Mouse (Mus musculus) limb, embryonic 11.5 days (tissue): ENCODE results near the gene Pcbd1. TPM values are rescaled to one million over a fixed set of nuclear protein-coding genes. Genes with fewer than 3 reads are reported as not detected.

Experiments
- ATAC-seq: fragments of 200-750 bp; cut with Nextera tagmentation; 2 replicates; pipeline ENCODE4 v1.8.0; 2017; ENCODE audit warnings: low read depth; ENCODE audit not compliant: insufficient number of reproducible peaks, low FRiP score, low TSS enrichment
- DNase-seq: peaks from one replicate; pipeline ENCODE4 v3.0.0-alpha.2; 2015; ENCODE audit warnings: low spot score
- H3K27ac ChIP-seq: fragments of 300-500 bp; sonication (generic); replicated peaks from 2 replicates; pipeline ENCODE4 v1.5.1; 2014; ENCODE audit warnings: low read depth, mild to moderate bottlenecking, low read length
- H3K27me3 ChIP-seq: fragments of 300-500 bp; sonication (generic); 2 replicates; pipeline ENCODE4 v1.6.1; 2014; ENCODE audit warnings: mild to moderate bottlenecking, low read length, mixed read lengths; ENCODE audit not compliant: control insufficient read depth, insufficient read depth
- H3K36me3 ChIP-seq: fragments of 300-500 bp; sonication (generic); 2 replicates; pipeline ENCODE4 v1.6.1; 2014; ENCODE audit warnings: mild to moderate bottlenecking, low read length, moderate library complexity, mixed read lengths; ENCODE audit not compliant: control insufficient read depth, insufficient read depth
- H3K4me1 ChIP-seq: fragments of 300-500 bp; sonication (generic); 2 replicates; pipeline ENCODE4 v1.6.1; 2014; ENCODE audit warnings: low read length, mixed read lengths; ENCODE audit not compliant: control insufficient read depth, insufficient read depth
- H3K4me2 ChIP-seq: fragments of 300-500 bp; sonication (generic); 2 replicates; pipeline ENCODE4 v1.6.1; 2014; ENCODE audit warnings: low read depth, mild to moderate bottlenecking, moderate library complexity; ENCODE audit not compliant: severe bottlenecking
- H3K4me3 ChIP-seq: fragments of 300-500 bp; sonication (generic); 2 replicates; pipeline ENCODE4 v1.5.1; 2014; ENCODE audit warnings: low read depth, low read length
- H3K9ac ChIP-seq: fragments of 300-500 bp; sonication (generic); 2 replicates; pipeline ENCODE4 v1.6.1; 2014; ENCODE audit warnings: mild to moderate bottlenecking, low read length
- H3K9me3 ChIP-seq: fragments of 300-500 bp; sonication (generic); 2 replicates; pipeline ENCODE4 v1.6.1; 2016; ENCODE audit warnings: low read length; ENCODE audit not compliant: control insufficient read depth
- WGBS: fragments of 180-500 bp; shearing (Covaris S2); extraction: QIAGEN DNeasy Blood & Tissue Kit; methylation state at CpG from one replicate; pipeline ENCODE4 v1.1.7; 2014; 5-methylcytosine and 5-hydroxymethylcytosine counted together
- polyA plus RNA-seq: library from polyadenylated mRNA; unstranded; fragments of >200 nt; fragmentation: Nextera tagmentation; extraction: Ambion mirVana; gene quantifications from 2 replicates; pipeline ENCODE4 v1.2.1, GENCODE M21; 2014

Pcbd1 gene
- polyA plus RNA-seq, result 20.5 and 21.8 TPM in 2 replicates

DNA sequence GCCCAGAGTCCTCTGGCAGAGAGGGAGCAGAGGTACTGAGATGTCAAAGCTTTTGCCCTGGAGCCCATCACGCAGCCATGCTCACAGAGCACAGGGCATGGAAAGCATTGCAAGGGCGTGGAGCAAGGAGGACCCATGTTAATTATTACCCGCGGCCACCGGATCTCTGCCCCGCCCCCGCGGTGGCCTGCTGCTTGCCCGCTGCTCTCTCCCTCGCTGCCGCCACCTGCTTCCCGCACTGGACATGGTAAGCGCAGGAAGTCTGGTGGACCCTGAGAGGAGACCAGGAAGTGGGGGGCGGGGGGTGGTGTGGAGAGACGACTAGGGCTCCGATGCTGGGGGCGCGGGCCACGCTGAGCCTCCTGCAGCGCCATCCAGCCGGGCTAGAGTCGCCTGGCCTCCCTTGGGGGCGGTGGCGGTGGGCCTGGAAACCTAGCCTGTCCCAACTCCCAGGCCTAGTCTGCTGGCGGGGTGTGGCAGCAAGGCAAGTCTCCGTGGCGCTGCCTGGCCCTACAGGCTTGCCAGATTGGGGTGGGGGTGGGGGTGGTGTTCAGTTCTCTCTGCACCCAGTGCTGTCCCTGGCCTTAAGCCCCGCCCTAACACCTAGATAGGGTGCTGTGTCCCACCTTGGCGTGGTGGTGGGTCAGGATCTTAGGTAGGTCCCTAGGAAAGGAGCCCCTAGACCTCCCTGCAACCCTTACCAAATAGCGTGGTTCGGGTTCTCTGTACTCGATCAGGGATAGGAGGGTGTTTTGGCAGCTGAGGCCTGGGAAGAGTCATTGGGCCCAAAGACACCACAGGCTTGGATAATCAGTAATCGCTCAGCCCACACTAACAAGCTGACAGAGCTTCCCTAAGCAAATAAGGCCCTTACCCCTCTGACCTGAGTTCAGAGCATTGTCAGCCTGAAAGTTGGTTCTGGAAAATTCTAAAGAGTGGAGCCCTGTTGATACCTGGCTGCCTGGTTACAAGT lies at the start of gene Pcbd1:
Gene Pcbd1, plus strand, starts transcription at position 162 of the 973 bp plus-strand sequence.
- peak within 1 kb of the TSS; percentile 85 for H3K4me2 ChIP-seq
- DNase-seq (peak; percentile 78), ATAC-seq (0 out of 2 replicates have a peak, but pooled peaks have one; percentile 57)
- 8% methylated on average over 33 of the region's 33 CpGs for WGBS
- H3K9me3 ChIP-seq, result no peaks in the 10 kb centered on the region
- H3K27me3 ChIP-seq, result no peaks in the 10 kb centered on the region
- no peaks in the 10 kb centered on the region for H3K36me3 ChIP-seq
- H3K9ac ChIP-seq, result peak within 1 kb of the TSS; percentile 66
- peak within 1 kb of the TSS; percentile 37 for H3K4me3 ChIP-seq
- H3K27ac ChIP-seq, result peak within 1 kb of the TSS; percentile 52; the same call in 1 of the 2 replicates
- peaks cover 7% of the 10 kb centered on the region for H3K4me1 ChIP-seq

DNA sequence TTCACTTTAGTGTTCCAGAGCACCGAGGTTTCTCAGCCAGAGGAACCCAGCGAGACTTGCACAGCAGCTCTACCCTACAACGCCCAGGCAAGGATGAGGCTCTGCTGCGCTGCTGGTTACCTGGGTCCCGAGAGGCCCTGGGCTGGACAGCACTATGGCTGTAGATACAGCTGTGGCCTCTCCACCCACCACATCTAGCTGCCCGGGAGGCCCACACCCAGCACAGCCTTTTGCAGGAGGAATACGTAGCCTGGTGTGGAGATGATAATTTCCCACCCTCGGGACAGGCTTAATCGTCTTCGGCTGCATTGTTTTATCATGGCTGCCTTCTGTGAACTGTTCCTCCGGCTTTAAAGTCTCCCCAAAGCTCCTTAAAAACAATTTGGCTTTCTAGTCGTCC lies 49.5 kb upstream of the Pcbd1 start:
- H3K27ac ChIP-seq, result no peak overlapping the region
- no peaks in the 10 kb centered on the region for H3K9me3 ChIP-seq
- DNase-seq, result no peak
- no peaks in the 10 kb centered on the region for H3K4me1 ChIP-seq
- H3K4me3 ChIP-seq, result no peak overlapping the region
- no peak overlapping the region for H3K4me2 ChIP-seq
- no peaks in the 10 kb centered on the region for H3K36me3 ChIP-seq
- WGBS, result 70% methylated on average over 12 of the region's 12 CpGs
- no peaks in the 10 kb centered on the region for H3K27me3 ChIP-seq
- no peak overlapping the region for H3K9ac ChIP-seq
- ATAC-seq, result no peak

DNA sequence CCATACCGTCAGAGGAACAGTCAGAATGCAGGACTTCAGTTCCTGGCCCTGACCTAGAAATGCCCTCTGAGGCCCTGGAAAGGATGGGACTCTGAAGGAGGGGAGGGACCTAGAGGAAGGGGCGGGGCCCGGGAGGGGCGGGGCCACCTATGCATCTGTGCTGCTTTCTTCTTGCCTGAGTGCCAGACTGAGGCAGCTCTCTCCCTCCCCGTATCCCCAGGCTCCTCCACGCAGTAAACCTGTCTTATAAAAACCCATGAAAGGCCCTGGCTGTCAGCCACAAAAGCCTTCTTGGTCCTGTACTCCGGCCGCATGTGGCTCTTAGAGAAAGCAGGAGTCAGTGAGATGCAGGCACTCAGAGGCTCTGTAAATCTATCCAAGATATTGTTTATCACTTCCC lies 44.0 kb upstream of the Pcbd1 start:
- DNase-seq (peak; percentile 63), ATAC-seq (no peak)
- H3K4me3 ChIP-seq, result no peak overlapping the region
- no peaks in the 10 kb centered on the region for H3K27me3 ChIP-seq
- no peak overlapping the region for H3K27ac ChIP-seq
- 11% methylated on average over 8 of the region's 8 CpGs for WGBS
- H3K4me2 ChIP-seq, result no peak overlapping the region
- no peaks in the 10 kb centered on the region for H3K36me3 ChIP-seq
- 0 out of 2 replicates have a peak, but pooled peaks cover 2% of the 10 kb centered on the region for H3K4me1 ChIP-seq
- no peak overlapping the region for H3K9ac ChIP-seq
- no peaks in the 10 kb centered on the region for H3K9me3 ChIP-seq

DNA sequence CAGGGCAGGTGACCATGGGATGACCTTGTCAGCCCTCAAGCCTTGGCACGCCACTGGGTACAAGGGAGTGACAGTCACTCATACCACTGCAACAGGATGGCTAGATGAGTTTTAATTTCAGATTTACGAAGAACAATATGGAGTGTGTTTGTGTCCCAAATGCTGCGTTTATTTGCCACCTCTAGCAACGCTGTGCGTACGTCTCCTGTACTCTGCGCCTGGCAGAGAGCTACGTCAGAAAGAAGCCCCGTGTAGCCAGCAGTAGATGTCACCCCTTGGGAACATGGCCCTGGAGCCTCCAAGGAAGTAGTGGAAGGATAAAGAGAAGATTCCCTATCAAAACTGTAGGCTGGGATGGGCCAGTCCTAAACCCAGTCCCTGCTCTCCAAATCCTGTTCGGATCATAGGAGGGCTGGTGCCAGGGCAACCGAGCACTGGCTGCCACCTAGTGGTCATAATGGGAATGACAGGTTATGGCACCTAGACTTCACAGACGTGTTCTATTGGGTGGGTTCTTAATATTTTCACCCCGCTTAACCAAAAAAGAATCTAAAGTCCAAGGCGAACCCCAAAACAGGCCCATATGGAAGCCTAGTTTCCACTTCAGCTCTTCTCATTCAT lies 37.0 kb upstream of the Pcbd1 start:
- Histone ChIP-seq H3K27ac (no peak overlapping the region), H3K4me1 (no peaks in the 10 kb centered on the region), H3K9me3 (peaks cover 3% of the 10 kb centered on the region; the same call in 1 of the 2 replicates), H3K36me3 (no peaks in the 10 kb centered on the region), H3K27me3 (no peaks in the 10 kb centered on the region), H3K9ac (no peak overlapping the region), H3K4me3 (no peak overlapping the region), H3K4me2 (no peak overlapping the region)
- no peak for ATAC-seq
- WGBS, result 57% methylated on average over 14 of the region's 14 CpGs
- DNase-seq, result peak; percentile 84

DNA sequence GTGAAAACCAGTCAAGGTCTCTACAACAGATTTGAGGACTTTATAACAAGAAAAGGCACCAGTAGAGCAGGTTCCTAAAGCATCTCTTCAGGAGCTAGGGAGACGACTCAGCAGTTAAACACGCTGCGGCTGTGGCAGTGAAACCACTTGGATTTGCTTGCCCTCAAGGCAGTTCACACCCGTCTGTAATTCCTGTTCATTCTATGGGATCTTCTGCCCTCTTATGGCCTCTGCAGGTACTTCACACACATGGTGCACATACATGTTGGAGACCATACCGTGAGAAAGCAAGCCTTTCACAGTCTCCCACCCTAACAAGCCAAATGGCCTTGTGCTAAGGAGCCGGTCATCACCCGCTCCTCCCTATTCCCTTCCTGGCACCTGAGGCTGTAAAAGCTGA lies 32.5 kb upstream of the Pcbd1 start:
- no peak for ATAC-seq
- DNase-seq, result no peak
- Histone ChIP-seq H3K4me1 (peaks cover 9% of the 10 kb centered on the region; the same call in 1 of the 2 replicates), H3K36me3 (no peaks in the 10 kb centered on the region), H3K9me3 (peaks cover 3% of the 10 kb centered on the region; the same call in 1 of the 2 replicates), H3K4me3 (no peak overlapping the region), H3K9ac (no peak overlapping the region), H3K27ac (no peak overlapping the region), H3K4me2 (no peak overlapping the region), H3K27me3 (no peaks in the 10 kb centered on the region)
- WGBS, result 93% methylated on average over 7 of the region's 7 CpGs

DNA sequence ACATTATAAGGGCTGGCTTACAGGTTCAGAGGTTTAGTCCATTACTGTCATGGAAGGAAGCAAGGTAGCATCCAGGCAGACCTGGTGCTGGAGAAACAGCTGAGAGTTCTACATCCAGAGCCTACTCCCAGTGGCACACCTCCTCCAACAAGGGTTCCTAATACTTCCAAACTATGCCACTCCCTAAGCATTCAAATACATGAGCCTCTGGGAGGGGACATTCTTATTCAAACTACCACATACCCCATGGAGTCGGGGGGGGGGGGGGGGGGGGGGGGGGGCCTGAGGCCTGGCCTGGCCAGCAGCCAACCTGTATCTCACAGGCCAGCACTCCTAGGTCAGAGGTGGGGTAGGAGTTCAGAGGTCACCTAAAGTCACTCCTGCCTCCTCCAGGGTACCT lies 30.0 kb upstream of the Pcbd1 start:
- Histone ChIP-seq H3K27me3 (no peaks in the 10 kb centered on the region), H3K4me3 (no peak overlapping the region), H3K9ac (no peak overlapping the region), H3K36me3 (no peaks in the 10 kb centered on the region), H3K4me1 (peaks cover 9% of the 10 kb centered on the region; the same call in 1 of the 2 replicates), H3K4me2 (no peak overlapping the region), H3K9me3 (peaks cover 3% of the 10 kb centered on the region; the same call in 1 of the 2 replicates), H3K27ac (no peak overlapping the region)
- WGBS, result no CpG with 5 or more reads among the region's 1 CpGs
- no peak for DNase-seq
- ATAC-seq, result no peak

DNA sequence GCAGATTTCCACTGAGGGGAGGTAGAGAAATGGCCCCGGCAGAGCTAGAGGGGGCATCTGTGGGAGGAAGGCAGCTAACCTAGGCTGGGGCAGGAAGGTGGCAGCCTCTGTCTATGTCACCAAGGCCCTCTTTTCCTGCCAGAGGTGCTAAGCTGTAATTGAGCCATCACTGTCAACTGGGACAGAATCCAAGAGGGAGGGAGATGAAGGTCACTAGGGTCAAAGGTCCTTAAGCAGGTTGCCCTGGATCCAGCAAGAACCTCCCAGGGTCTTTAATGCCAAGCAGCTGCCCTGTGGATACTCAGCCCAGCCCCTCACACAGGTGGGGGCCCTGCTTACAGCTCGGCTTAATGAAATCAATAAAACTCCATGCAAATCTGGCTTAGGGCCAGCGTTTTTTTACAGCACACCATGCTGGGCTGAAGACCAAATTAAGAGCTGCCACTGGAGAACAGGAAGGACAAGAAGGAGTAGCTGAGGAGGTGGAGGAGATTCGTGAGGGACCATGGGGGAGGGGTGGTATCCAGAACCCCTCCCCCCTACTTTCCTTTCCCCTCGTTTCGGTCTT lies 29.5 kb upstream of the Pcbd1 start:
- Histone ChIP-seq H3K9me3 (peaks cover 3% of the 10 kb centered on the region; the same call in 1 of the 2 replicates), H3K36me3 (no peaks in the 10 kb centered on the region), H3K4me3 (no peak overlapping the region), H3K9ac (no peak overlapping the region), H3K4me2 (no peak overlapping the region), H3K27me3 (no peaks in the 10 kb centered on the region), H3K4me1 (peaks cover 11% of the 10 kb centered on the region; the same call in 1 of the 2 replicates), H3K27ac (no peak overlapping the region)
- WGBS, result 13% methylated on average over 6 of the region's 6 CpGs
- DNase-seq (peak; percentile 63), ATAC-seq (0 out of 2 replicates have a peak, but pooled peaks have one; percentile 14)

DNA sequence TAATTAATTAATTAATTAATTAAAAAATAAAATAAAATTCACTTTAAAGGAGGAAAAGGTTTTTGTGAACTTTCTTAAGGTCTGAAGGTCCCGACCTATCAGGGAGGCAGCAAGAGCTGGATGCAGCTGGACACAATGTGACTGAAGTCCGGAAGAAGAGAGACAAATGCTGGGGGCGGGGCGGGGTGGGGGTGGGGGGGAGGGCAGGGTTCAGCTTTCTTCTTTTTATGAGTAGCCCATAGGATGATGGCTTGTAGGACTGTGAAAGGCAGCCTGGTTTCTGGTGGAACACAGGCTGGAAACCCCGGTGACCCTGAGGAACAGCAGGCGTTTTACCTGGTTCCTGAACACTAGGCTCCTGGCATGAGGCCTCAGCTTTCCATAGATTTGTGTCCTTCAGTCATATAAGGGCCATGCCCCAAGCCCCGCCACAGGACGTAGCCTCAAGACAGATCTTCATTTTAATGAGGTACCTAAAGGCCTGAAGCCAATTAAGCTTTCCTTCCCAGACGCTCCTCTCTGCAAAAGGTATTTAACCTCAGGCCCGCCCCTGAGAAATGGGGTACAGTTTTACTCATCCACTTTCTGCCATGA lies 25.8 kb upstream of the Pcbd1 start:
- H3K36me3 ChIP-seq, result no peaks in the 10 kb centered on the region
- DNase-seq (no peak), ATAC-seq (no peak)
- 42% methylated on average over 10 of the region's 10 CpGs for WGBS
- no peaks in the 10 kb centered on the region; the same call in 1 of the 2 replicates for H3K9me3 ChIP-seq
- H3K4me1 ChIP-seq, result peaks cover 18% of the 10 kb centered on the region; the same call in 1 of the 2 replicates
- H3K9ac ChIP-seq, result no peak overlapping the region
- H3K27me3 ChIP-seq, result no peaks in the 10 kb centered on the region
- H3K27ac ChIP-seq, result no peak overlapping the region
- no peak overlapping the region for H3K4me2 ChIP-seq
- no peak overlapping the region for H3K4me3 ChIP-seq
